Mouse (Mus musculus) CH12.LX (cell line): ENCODE data around the gene Pwwp2b.

ENCODE experiments used
- CTCF ChIP-seq, 2 experiments: IDR thresholded peaks in 1 of 2; conservative IDR thresholded peaks in 1 of 2; 2 replicates each; pipeline ENCODE4 v1.5.1; 2011 to 2012; ENCODE audit warnings: low read depth in 2 of 2, low read length in 2 of 2, improper control_type of control experiment in 1 of 2, inconsistent platforms in 1 of 2, mild to moderate bottlenecking in 1 of 2, moderate library complexity in 1 of 2
- MYC ChIP-seq: IDR thresholded peaks from 2 replicates; pipeline ENCODE4 v1.6.1; 2011; ENCODE audit warnings: low read depth, mild to moderate bottlenecking, improper control_type of control experiment, low read length
- PAX5 ChIP-seq: IDR thresholded peaks from 2 replicates; pipeline ENCODE4 v1.6.1; 2012; ENCODE audit warnings: low read length, inconsistent platforms, mixed read lengths
- TBP ChIP-seq: conservative IDR thresholded peaks from 2 replicates; pipeline ENCODE4 v1.6.1; 2011; ENCODE audit warnings: low read depth, low read length, improper control_type of control experiment

DNA sequence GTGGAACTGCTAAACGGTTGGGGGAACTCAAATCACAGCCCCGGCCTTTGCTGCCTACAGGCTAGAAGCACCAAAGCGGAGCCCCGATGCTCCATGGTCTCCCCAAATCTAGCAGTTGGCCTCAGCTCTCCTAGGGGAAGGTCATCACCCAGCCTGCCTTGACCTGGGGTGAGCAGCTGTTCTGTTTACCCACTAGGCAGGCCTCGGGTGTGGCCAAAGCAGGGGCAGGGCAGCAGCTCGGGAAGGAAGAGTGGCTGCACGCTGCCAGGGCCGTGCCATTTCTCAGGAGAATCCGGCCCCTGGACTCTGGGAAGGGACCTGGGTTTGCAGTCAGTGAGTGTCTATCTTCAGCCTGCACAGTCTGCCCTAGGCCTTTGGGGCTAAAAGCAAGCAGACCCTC lies 4.7 kb downstream of the Pwwp2b start:
- no peak for TF ChIP-seq MYC
- TF ChIP-seq CTCF (conservative IDR thresholded peaks at IDR 0.05 in 1 of 2, IDR thresholded peaks at IDR 0.05 in 1 of 2; ENCODE audit: low read depth in 2 of 2, low read length in 2 of 2), result no peak
- no peak for TF ChIP-seq PAX5
- no peak for TF ChIP-seq TBP
